Mouse (Mus musculus): Measurements from ENCODE around the gene Cdh5.

DNA sequence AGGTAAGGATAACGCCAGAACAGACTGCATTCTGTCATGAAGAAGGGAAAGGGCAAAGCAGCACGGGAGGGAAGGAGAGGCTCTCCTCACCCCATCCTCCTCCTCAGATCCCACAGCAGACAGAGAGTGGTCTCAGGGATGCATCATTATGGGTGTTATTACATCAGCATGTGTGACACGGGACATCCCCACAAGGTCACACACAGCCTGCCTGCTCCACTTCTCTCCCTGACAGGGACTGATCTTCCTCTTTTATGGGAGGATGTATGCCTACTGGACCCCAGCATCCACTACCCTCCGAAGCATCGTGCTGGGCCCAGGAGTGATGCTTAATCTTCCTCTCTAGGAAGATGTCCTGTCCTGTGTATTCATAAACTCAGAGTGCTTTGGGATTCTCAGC lies 41.5 kb upstream of the Cdh5 start:
- TF ChIP-seq CTCF (conservative IDR thresholded peaks at IDR 0.05; ENCODE audit: low read length) (no peak), POU5F1 (IDR thresholded peaks at IDR 0.05; ENCODE audit: borderline replicate concordance, low read length) (no peak), NANOG (IDR thresholded peaks at IDR 0.05; ENCODE audit: borderline replicate concordance, low read length) (no peak)
